Mouse (Mus musculus): Measurements from ENCODE around the gene Myo1h.

DNA sequence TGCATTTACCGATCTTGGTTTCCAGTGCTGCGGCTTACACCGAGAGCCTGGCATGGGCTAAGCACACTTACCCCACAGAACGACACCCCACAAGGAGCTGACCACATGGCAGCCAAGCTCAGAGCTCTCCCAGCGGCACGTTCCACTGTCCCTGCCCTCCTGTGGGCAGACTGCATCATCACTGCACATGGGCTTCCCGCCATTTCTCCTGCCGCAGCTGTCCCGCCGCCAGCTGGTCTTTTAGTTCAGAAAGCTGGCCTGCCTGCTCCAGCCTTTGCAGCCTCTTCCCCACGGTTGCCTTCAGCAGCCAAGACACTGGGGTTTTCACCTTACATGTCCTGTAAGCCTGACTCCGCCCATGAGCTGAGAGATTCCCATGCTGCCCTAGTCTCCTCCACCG is 121.5 kb downstream of the Myo1h start:
- TF ChIP-seq POLR2A (IDR thresholded peaks at IDR 0.05; ENCODE audit: low read depth, low read length), result no peak
- TF ChIP-seq CTCF (IDR thresholded peaks at IDR 0.05; ENCODE audit: borderline replicate concordance, insufficient read depth, low read length), result no peak

All from embryonic fibroblast, embryonic 13.5 days (primary cell).